Mouse (Mus musculus): ENCODE data around the gene Qsox2.

Gene Qsox2

DNA sequence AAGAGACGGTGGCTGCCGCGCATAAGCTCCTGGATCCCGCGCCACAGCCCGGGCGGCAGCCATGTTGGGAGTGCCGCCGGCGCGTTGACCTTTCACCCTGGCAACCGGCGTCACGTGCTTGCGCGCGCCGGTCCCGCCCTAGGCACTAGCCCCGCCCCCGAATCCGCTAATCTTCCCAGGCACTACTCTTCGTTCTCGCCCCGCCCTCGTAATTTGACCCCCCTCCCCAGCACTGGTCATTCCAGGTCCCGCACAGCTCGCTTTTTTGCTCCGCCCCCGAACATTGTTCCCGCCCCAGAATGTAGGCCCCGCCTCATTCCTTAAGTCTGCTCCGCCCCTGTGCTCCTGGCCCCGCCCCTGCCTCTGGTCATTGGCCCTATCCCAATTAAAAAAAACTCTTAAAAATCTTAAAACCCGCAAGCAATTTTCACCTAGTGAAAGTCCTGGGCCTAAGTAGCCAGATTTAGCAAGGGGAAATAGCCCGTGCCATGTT lies at the start of gene Qsox2:
TSS of gene Qsox2 (minus strand) at position 236 of the 493 bp plus-strand sequence.
- peak; percentile 98 for DNase-seq (ENCODE audit: low read depth, low spot score)

- DNase-seq (ENCODE audit: low read depth, low spot score) = no peak
These were observed 49.1 kb upstream of the Qsox2 start for GRCm38 (mm10) chr2:26286391-26286790.

DNA sequence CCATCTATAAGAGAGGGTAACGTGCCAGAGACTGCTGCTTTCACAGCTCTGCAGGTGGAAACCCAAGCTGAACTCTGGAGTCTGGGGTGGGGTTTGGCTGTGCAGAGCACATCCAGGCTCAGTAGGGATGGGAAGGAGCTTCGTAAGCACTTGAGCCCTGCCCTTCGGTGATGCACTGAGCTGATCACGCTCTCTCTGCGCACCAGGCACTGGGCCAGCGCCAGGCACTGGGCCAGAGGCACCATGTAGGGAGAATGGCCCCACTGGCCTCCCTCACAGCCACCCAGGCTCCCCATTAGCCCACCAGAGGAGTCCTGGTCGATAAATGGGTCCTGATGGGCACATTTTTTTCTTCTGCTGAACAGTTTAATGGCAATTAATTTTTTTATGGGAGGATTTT lies 48.5 kb upstream of the Qsox2 start:
- DNase-seq (ENCODE audit: low read depth, low spot score) = peak; percentile 13

GRCm38 (mm10) chr2:26280594-26280993 lies 43.3 kb upstream of the Qsox2 start:
- DNase-seq (ENCODE audit: low read depth, low spot score) = no peak

DNA sequence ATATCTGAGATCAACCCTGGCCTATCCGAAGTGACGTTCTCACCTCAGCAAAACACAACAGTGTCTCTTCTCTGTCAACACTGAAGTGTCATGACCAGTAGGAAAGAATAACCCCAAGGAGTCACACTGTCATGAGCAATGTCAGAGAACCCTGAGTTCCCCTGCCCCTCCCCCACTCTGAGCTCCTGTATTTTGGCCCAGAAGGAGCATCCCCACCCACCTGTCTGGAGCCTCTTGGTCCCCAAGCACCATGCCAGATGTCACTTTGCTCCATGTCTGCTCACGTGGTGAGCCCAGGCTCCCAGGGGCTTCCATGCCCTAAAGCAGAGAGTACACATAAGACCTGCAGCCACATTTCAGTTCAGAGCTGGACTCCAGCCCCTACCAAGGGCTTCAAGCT lies 42.4 kb upstream of the Qsox2 start:
- DNase-seq (ENCODE audit: low read depth, low spot score) = no peak

GRCm38 (mm10) chr2:26273611-26274010 lies 36.3 kb upstream of the Qsox2 start:
- peak; percentile 68 for DNase-seq (ENCODE audit: low read depth, low spot score)

DNA sequence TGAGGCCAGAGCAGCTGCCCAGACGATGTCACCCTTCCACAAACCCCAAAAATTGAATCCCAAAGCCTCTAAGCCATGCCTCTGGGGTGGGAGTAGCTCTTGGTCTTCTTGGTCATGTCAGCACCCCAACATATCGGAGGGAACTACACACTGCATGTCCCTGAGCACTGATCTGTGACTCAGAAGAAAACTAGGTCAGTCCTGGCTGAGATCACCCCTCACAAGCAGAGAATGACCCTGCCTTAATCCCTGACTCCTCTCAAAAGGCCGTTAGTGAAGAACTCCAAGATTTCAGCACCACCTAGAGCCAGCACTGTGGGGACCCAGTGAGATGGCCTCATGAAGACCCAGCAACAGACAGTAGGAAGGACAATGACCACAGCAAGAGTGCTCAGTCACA lies 30.9 kb upstream of the Qsox2 start:
- no peak for DNase-seq (ENCODE audit: low read depth, low spot score)

- no peak for DNase-seq (ENCODE audit: low read depth, low spot score)
These were observed 28.9 kb upstream of the Qsox2 start for GRCm38 (mm10) chr2:26266066-26266742.

DNA sequence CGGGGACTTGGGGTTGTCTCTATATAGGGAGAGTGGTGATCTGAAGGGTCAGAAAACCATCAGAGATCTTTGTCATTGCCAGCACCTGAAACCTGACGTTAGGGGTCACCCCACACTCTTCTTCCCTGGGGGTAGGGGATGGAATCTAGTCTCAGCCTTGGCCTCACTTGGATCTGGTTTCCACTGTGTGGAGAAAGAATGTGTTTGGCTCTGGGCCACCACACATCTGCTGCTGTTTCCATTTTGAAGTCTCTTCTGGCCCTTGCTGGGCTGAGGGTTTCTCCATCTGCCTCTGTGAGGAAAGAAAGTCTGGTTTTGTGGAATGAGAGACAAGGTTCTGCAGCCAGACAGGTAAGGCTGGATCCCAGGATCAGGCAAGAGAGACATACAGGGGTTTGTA lies 27.8 kb upstream of the Qsox2 start:
- DNase-seq (ENCODE audit: low read depth, low spot score) = no peak

GRCm38 (mm10) chr2:26264646-26265045 lies 27.3 kb upstream of the Qsox2 start:
- no peak for DNase-seq (ENCODE audit: low read depth, low spot score)

DNA sequence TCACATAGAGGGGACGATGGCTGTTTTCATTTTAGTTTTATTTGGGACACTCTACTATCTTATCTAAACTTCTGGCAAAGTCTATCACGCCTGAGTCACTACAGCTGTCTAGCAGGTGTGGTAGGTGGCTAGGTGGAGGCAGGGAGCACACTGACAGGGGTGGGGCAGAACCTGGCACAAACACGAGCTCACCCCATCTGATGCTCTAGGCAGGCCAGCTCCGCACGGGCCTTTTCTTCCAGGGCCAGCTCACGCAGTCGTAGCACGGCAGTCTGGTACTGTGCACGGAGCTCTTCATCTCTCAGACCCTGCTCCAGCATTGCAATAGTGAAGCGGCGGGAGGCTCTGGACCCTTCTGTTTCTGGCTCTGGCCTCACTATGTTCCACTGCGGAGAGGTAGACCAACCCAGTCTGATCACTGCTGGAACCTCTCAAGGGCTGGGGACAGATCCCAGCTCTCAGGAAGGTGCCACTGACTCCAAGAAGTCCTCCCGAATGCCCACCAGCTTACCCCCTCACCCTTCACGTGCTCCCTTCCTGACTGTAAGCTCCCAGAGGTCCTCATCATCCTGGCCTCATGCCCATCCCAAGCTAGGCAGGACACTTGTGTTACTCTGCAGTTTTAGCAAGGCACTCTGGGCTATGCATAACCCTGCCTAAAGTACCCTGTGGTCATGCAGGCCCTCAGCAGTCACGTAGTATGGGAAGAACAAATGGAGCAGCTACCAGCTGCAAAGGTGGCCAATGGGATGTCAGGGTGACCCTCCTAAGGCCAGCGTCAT lies 20.2 kb upstream of the Qsox2 start:
- no peak for DNase-seq (ENCODE audit: low read depth, low spot score)

DNA sequence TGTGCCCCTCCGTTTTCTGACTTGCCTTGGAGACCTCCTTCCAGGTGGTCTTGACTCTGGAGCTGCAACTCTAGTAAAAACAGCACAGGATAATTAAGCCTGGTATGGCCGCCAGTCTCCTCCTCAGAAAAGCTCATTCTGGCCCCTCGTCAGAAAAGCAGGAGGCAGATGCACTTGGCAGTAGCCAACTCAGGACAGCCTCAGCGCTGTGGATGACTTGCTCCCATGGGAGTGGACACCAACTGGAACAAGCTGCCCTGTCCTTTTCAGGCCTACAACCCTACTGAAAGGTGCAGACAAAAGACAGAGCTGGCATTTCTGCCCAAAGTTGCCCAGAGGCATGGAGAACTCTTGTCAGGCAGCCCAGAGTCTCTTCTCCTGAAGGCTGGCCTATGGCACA lies 17.5 kb upstream of the Qsox2 start:
- DNase-seq (ENCODE audit: low read depth, low spot score) = no peak

- peak; percentile 59 for DNase-seq (ENCODE audit: low read depth, low spot score)
These were observed 15.3 kb upstream of the Qsox2 start for GRCm38 (mm10) chr2:26252514-26253206.

DNA sequence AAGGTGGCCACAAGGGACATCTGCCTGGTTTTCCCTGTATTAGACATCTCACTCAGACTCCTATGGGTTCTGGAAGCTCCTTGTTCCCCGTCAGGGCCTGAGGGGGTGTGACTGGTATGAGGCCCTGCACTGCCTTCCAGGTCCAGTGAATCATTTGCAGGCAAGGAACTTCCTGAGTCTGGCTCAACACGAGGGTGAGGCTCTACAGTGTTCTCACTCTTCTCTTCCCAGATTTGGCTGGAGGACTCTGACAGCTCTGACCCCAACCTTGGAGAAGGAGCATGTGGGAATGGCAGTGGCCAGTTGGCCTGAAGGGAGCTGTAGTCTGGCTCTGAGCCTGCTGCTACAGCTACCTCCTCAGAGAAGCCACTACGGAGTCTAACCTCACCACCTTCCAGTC lies 10.2 kb upstream of the Qsox2 start:
- DNase-seq (ENCODE audit: low read depth, low spot score) = no peak

- no peak for DNase-seq (ENCODE audit: low read depth, low spot score)
These were observed 3.5 kb upstream of the Qsox2 start for GRCm38 (mm10) chr2:26240841-26241240.

DNA sequence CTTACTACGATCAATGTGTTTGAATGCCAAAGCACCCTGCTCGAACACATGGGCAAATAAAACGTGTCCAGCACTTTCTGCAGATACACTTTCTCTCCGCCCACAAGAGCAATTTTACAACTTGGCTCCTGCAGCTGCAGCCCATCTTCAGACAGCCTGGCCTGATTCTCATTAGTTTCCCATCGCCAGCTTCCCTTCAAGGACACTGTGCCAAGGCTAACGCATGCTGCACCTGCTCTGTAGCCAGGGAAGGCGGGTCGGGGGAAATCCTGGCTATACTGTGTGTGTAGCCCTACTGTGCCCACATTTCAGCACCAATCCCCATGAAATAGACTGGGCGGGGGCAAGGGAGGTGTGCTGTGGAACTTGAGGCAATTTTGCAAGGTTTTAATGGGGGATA lies 3.0 kb upstream of the Qsox2 start:
- DNase-seq (ENCODE audit: low read depth, low spot score) = no peak

GRCm38 (mm10) chr2:26236681-26237289 lies 540 bp downstream of the Qsox2 start:
- DNase-seq (ENCODE audit: low read depth, low spot score) = no peak

DNA sequence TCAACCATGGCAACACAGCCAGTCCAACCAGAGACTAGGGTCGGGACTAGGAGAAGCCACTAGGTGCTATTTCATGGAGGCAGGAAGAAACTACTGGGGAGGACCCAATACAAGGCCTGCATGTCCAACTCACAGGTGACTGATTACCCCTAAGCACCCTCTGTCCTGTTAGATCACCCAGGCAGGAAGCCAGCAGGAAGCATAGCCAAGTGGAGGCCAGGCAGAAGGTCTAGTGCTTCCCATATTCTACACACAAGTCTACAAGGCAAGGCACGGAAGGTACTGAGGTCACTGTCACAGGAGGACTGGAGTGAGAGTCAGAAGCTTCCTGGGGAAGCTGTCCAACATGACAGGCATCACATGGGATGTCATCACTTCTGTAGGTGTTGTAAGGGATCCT lies 2.6 kb downstream of the Qsox2 start:
- no peak for DNase-seq (ENCODE audit: low read depth, low spot score)

DNA sequence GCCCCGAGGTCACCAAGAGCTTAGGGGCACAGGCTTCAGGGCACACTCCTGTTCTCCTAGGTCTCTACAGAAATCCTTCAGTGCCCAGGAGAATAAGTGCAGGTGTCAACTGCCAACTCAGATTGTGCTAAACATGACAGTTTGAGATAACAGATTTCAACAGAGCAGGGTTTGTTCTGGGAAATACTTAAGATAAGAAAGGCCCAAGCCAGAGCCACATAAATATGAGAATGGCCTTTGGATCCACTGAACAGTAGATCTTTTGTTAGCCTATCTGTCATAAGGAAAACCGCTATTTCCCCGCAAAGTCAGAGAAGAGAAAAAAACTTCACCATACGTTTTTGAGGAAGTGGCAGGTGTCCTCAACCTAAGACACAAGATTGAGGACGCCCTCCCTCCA lies 3.1 kb downstream of the Qsox2 start:
- DNase-seq (ENCODE audit: low read depth, low spot score) = no peak

DNA sequence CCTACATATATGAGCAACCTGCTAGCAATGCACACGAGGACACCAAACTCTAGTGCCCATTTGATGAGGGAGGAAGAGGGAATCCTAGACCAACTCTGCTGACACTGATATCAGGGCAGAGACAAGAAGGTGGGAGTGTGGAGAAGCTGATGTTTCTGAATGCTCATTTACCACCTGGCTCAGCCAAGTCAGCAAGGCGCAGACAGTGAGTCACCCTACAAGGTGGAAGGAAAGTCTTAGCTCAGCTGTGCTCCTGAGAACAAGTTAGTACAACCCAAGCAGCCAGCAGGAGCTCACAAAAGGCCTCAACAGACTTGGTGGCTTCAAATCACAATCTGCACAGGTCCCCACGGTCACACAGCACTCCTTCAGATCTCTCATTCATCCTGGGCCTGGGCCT lies 6.0 kb downstream of the Qsox2 start:
- DNase-seq (ENCODE audit: low read depth, low spot score) = no peak

GRCm38 (mm10) chr2:26230253-26230652 lies 7.1 kb downstream of the Qsox2 start:
- no peak for DNase-seq (ENCODE audit: low read depth, low spot score)

DNA sequence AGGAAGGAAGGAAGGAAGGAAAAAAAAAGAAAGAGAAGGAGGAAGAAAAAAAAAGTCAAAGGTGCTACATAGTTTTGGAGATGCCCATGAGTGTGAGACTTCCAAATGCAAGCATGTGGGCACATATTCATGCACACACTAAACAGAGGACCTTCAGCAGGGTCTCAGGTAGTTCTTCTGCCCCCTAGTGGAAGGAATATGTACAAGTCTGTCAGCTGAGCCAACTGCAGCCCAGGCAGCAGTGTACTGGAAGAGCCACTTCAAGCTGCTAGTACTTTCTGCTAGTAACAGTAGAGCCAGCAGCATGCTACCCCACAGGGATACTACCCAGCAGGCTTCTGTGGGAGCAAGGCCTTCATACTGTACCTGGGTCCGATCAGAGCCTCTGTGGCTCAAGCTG lies 9.5 kb downstream of the Qsox2 start:
- peak; percentile 82 for DNase-seq (ENCODE audit: low read depth, low spot score)

All from ZHBTc4 (cell line).